Mouse (Mus musculus) induced T-regulatory cell, adult 2 months (primary cell): ENCODE results near the gene Pds5a.

Experiments used
- DNase-seq: peaks from one replicate; pipeline ENCODE4 v3.0.0-alpha.2; 2012; ENCODE audit warnings: low read depth

The Pds5a gene

DNA sequence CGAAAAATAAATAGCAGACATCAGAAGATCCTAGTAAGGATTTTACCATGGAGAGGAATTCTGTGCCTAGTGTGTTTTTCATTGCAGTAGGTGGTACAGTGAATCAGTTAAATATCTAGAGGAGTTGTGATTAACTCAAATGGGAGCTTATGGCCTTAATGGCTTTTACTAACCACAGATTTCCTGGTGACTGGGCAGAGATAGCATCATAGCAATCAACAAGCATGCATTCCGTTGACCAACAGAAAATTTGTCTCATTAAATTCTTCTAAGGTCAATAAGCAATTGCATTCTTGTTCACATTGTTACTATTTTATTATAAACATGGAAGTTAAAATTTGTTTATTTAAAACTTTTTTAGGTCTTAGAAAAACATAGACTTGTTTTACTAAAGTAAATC is 132.6 kb downstream of the Pds5a start:
- DNase-seq = no peak

- no peak for DNase-seq
Measured at GRCm38 (mm10) chr5:65561125-65561893, 136.8 kb downstream of the Pds5a start.

- no peak for DNase-seq
Measured at GRCm38 (mm10) chr5:65557109-65557508, 141.0 kb downstream of the Pds5a start.
